9 mouse cellular contexts compared by ENCODE assay signal in the genomic region with DNA sequence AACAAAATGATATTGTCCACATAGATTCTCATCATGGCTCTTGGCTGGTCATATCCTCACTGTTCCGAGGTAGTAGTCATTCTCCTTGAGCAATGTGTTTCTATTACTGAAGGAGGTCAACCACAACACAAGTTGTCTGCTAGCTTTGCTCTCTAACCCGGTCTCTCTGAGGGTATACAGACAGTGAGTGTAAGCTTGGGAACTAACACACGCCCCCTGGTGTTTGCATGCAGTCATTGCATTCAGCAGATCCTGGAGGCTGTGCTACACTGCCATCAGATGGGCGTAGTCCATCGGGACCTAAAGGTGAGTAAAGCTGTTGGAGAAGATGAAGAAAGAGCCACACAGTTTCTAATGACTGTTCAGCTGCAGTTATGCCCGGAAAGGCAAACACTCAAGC.
DNase-seq lines count a peak whose midpoint lies in the region; ATAC-seq and TF ChIP-seq lines count a peak whose summit lies in the region.
"Had no signal": no experiment of that assay in that cellular context is flagged by ENCODE, and none has a peak within 500 bp of the region (broad histone marks: within the 10 kb centered on the region; RNA-seq: fewer than 3 reads in every experiment).

No protein-coding gene starts in this region.

- H3K4me2 ChIP-seq in forebrain, embryonic 13.5 days, result no peak overlapping the region
- no peak overlapping the region for H3K4me2 ChIP-seq in liver, embryonic 16.5 days (ENCODE audit: low read depth, low read length)
- H3K4me2 ChIP-seq in neural tube, embryonic 15.5 days, result no peak overlapping the region

- H3K4me1 ChIP-seq in E14TG2a.4 (replicated peaks; ENCODE audit: low read depth, low read length), result no peaks in the 10 kb centered on the region
- no peaks in the 10 kb centered on the region for H3K4me1 ChIP-seq in forebrain, embryonic 13.5 days
- H3K4me1 ChIP-seq in liver, embryonic 16.5 days (ENCODE audit: control insufficient read depth, low read depth, low read length), result no peaks in the 10 kb centered on the region
- 0 out of 2 replicates have a peak, but pooled peaks cover 4% of the 10 kb centered on the region for H3K4me1 ChIP-seq in neural tube, embryonic 15.5 days

- no peaks in the 10 kb centered on the region for H3K27me3 ChIP-seq in E14TG2a.4 (ENCODE audit: insufficient read depth, low read length)
- no peaks in the 10 kb centered on the region for H3K27me3 ChIP-seq in forebrain, embryonic 13.5 days
- no peaks in the 10 kb centered on the region for H3K27me3 ChIP-seq in liver, embryonic 16.5 days (ENCODE audit: control insufficient read depth, insufficient read depth, low read depth, low read length)
- H3K27me3 ChIP-seq in neural tube, embryonic 15.5 days (replicated peaks), result no peaks in the 10 kb centered on the region

- no peaks in the 10 kb centered on the region for H3K36me3 ChIP-seq in E14TG2a.4 (ENCODE audit: insufficient read depth, low read length)
- no peaks in the 10 kb centered on the region for H3K36me3 ChIP-seq in forebrain, embryonic 13.5 days (ENCODE audit: poor library complexity, severe bottlenecking)
- no peaks in the 10 kb centered on the region for H3K36me3 ChIP-seq in liver, embryonic 16.5 days (ENCODE audit: control insufficient read depth, insufficient read depth)
- H3K36me3 ChIP-seq in neural tube, embryonic 15.5 days, result no peaks in the 10 kb centered on the region

- intact Hi-C loops in heart, postnatal 14 days (cut with DNase I), result loop anchor here (1.0 to 2.0 kb wide), 2 partner anchors 79 to 175 kb away; a partner anchor contains a TSS

- peaks cover 12% of the 10 kb centered on the region; the same call in 1 of the 2 replicates for H3K9me3 ChIP-seq in E14TG2a.4 (ENCODE audit: low read length)
- no peaks in the 10 kb centered on the region for H3K9me3 ChIP-seq in forebrain, embryonic 13.5 days (replicated peaks)
- H3K9me3 ChIP-seq in liver, embryonic 16.5 days (replicated peaks; ENCODE audit: control insufficient read depth, low read length), result no peaks in the 10 kb centered on the region
- H3K9me3 ChIP-seq in neural tube, embryonic 15.5 days (replicated peaks), result no peaks in the 10 kb centered on the region

- H3K4me3 ChIP-seq in E14TG2a.4 (replicated peaks; ENCODE audit: low read length), result no peak overlapping the region
- H3K4me3 ChIP-seq in forebrain, embryonic 13.5 days, result no peak overlapping the region
- no peak overlapping the region for H3K4me3 ChIP-seq in liver, embryonic 16.5 days (ENCODE audit: low read depth, low read length)
- no peak overlapping the region for H3K4me3 ChIP-seq in neural tube, embryonic 15.5 days (replicated peaks)

- TF ChIP-seq CTCF in E14TG2a.4 (conservative IDR thresholded peaks at IDR 0.05; ENCODE audit: low read length), result peak; percentile 95

- DNase-seq in c-Kit-positive CD71-positive TER-119-positive erythroid progenitor cells, embryonic 14.5 days (ENCODE audit: low spot score), result peak; percentile 42
- DNase-seq in heart, postnatal 14 days, result peak; percentile 72 to 81
- peak; percentile 71 for DNase-seq in large intestine, adult 2 months (ENCODE audit: low read depth, low spot score)
- peak; percentile 78 for DNase-seq in testis, postnatal 10 days (ENCODE audit: low spot score)

- 26% methylated on average over 6 of the region's 6 CpGs for WGBS in forebrain, embryonic 13.5 days
- WGBS in large intestine, adult 2 months, result 4% methylated on average over 6 of the region's 6 CpGs
- WGBS in liver, embryonic 16.5 days (ENCODE audit: insufficient replicate concordance), result 13% methylated on average over 6 of the region's 6 CpGs
- WGBS in neural tube, embryonic 15.5 days, result 27% methylated on average over 6 of the region's 6 CpGs

- H3K9ac ChIP-seq in forebrain, embryonic 13.5 days, result no peak overlapping the region
- H3K9ac ChIP-seq in liver, embryonic 16.5 days (ENCODE audit: low read depth, low read length), result no peak overlapping the region
- no peak overlapping the region for H3K9ac ChIP-seq in neural tube, embryonic 15.5 days (replicated peaks)

- peak; percentile 97 for ATAC-seq in forebrain, embryonic 13.5 days
- peak; percentile 53 for ATAC-seq in liver, embryonic 16.5 days (ENCODE audit: low read depth)
- peak; percentile 83 for ATAC-seq in neural tube, embryonic 15.5 days (ENCODE audit: low FRiP score)

- H3K27ac ChIP-seq in forebrain, embryonic 13.5 days, result no peak overlapping the region
- H3K27ac ChIP-seq in liver, embryonic 16.5 days (ENCODE audit: low read length), result no peak overlapping the region
- no peak overlapping the region for H3K27ac ChIP-seq in neural tube, embryonic 15.5 days (replicated peaks)
- H3K27ac ChIP-seq: macrophage had no signal
